Mouse (Mus musculus) neural tube, embryonic 10.5 days (tissue): Measurements from ENCODE around the gene Gpcpd1.

Experiments used
- DNase-seq: peaks from one replicate; pipeline ENCODE4 v3.0.0-alpha.2; 2017; ENCODE audit warnings: low spot score; ENCODE audit errors: extremely low spot score

Gene Gpcpd1

GRCm38 (mm10) chr2:132586006-132586405, 1.5 kb downstream of the Gpcpd1 start:
- DNase-seq, result no peak

DNA sequence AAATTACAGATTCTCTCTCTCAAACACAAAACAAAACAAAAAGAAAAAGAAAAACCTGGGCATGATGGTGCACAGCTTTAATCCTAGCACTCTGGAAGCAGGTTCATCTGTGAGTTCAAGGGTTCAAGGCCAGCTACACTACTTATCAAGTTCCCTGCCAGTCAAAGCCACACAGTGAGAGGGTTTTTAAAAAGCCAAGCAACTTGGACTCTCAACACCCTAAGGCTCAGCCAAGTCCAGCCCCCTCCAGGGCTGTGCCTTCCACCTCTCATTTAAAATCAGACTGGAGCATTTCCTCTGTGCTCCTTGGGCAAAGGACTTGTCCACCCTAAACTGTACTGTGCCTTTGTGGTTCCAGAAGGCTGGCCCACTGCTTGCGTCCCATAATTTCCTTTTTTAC, 3.3 kb downstream of the Gpcpd1 start:
- DNase-seq, result no peak

GRCm38 (mm10) chr2:132583126-132583525, 4.4 kb downstream of the Gpcpd1 start:
- DNase-seq, result no peak

DNA sequence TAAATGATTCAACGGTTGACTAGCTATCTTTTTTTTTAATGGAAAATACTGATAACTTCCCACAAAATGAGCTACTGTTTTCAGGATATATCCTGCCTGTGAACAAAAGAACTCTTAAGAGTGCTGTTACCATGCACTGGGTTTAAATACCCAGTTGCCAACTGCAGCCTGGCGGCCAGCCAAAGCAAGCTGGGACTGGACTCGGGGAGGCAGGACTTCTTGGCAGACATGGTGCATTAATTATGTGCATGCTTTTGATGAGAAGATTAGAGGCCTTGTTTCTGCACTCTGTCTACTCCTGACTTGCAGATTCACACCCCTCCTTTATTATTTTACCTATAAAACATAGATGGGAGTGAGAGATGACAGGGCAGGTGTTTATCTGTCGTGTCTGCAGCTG, 5.3 kb downstream of the Gpcpd1 start:
- DNase-seq, result no peak

DNA sequence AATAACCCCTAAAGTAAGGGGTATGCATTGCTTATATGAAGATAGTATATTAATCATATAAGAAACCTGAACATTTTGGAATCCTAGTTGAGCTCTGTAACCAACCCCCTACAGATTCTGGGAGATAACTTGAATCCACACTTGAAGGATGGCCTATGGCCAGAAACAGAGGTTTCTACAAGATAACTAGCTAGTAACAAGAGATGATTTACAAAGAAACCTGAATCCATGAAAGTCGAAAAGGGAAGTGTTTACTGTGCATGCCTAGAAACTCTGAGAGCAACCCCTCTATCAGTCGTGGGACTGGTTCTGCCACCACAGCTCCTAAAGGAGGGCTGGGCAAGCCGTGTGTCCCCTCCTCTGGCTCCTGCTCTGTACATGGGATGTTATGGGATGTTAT, 7.8 kb downstream of the Gpcpd1 start:
- DNase-seq, result no peak

DNA sequence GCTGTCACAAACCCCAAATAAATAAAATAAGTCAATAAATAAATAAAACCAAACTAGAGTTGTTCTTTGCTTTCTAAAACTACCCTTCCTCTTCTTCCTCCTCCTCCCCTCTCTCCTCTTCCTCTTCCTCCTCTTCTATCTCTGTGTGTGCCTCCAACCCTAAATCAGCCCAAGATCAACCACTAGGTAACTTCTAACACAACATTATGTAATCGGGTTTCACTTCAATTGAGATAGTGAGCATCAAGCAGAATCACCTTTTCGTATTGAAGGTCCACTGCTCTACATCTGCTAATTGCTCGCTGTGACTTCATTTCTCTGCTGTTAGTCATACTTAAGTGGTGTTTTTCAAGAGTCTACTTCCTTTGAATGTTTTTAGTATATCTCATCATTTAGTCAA, 8.8 kb downstream of the Gpcpd1 start:
- no peak for DNase-seq

- peak; percentile 95 for DNase-seq
These were observed 9.5 kb downstream of the Gpcpd1 start for GRCm38 (mm10) chr2:132578059-132578458.

GRCm38 (mm10) chr2:132577431-132577981, 10.0 kb downstream of the Gpcpd1 start:
- DNase-seq, result peak; percentile 79

DNA sequence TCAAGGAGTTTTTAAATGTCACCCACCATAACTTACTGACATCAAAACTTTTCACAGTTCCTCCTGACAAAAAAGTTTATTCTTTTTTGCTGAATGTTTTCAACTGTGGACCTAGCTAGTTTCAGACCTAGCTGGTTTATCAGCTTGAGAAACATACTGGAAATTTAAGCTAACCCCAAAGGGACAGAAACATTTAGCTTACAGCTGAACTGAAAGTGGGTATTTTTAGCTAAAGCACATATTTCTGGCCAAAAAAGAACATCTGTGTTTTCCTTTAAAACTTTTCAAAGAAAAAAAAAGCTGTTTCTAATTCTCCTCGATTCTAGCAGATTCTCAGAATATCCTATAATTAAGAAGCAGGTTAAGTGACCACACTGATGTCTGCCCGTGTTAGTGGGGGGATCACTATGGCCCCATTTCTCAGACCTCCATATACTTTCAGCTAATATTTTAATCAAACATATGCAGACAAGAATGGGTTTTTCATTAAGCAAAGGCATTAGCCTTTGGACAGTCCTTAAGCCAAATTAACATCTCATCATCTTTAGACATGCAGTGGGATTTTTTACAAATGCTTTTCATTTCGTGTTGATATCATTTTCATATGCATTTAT, 10.9 kb downstream of the Gpcpd1 start:
- DNase-seq, result no peak

DNA sequence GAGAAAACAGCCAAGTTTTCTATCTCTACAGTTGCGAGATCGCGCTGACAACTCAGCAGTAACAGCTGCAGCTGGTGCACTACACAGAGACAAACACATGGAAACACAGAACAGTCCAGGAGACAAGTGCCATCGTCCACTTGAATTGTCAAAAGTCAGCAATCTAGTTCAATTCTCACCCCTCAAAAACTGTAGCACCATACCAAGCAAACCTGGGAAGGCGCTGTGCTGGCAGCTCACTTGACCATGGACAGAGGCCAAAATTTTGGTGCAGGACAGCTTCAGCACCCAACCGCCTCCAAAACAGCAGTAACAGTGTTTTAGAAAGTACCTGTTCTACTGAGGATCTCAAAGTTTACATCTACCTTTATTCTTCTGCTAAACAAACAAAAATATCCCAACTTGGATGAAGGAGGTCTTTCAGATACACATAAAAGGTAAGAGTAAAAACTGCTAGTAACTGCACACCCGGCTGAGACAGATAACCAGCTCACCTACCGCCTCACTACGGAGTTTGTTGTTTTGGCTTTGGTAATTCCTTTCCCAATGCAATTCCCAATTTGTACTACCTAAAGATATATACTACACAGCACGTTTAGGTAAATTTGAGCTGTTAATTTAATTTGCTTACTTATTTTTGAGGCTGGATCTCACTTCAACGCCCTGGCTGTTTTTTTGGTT, 11.6 kb downstream of the Gpcpd1 start:
- DNase-seq, result peak; percentile 15

DNA sequence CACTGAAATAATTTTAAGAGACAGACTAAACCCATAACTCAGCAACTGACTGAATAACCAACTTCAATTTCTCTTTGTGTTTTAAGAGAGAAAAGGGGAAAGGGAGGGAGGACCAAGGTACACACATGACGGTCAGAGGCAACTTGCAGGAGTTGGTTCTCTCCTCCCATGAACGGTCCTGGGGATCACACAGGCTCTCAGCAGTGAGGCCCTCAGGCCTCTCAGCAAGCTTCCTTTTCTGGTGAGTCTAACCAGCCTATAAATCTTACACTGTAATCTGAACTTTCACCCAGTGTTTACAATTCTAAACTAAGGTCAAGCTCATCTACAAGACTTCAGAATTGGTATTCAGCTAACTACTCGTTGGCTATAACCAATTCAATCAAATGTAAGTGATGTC, 12.3 kb downstream of the Gpcpd1 start:
- no peak for DNase-seq

- DNase-seq, result no peak
These were observed 14.2 kb downstream of the Gpcpd1 start for GRCm38 (mm10) chr2:132573280-132573679.

DNA sequence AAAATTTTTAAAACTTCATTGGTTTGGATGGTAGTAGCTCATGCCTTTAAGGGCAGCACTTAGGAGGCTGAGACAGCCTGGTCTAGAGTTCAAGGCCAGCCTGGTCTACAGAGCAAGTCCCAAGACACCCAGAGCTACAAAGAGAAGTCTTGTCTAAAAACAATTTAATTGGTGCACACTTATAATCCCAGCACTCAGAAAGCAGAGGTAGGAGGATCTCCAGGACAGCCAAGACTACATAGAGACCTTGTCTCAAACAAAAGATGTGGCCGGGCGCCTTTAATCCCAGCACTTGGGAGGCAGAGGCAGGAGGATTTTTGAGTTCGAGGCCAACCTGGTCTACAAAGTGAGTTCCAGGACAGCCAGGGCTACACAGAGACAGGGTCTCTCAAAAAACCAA, 14.9 kb downstream of the Gpcpd1 start:
- no peak for DNase-seq

- DNase-seq, result no peak
These were observed 16.2 kb downstream of the Gpcpd1 start for GRCm38 (mm10) chr2:132571301-132571700.

DNA sequence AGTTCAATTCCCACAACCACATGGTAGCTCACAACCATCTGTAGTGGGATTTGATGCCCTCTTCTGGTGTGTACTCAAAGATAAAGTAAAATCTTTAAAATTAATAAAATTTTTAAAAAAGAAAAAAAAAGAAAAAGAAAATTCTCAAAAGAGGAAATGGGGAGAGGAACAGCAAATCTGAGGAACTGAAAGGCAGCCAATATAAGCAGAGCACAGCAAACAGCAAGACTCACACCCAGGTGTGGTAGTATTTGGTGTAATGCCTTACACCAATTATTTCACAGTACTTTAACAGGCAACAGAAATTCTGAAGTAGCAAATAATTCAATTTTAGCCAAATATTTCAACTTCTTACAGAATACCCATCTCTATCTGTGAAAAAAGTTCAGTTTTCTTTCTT, 16.7 kb downstream of the Gpcpd1 start:
- DNase-seq, result no peak

DNA sequence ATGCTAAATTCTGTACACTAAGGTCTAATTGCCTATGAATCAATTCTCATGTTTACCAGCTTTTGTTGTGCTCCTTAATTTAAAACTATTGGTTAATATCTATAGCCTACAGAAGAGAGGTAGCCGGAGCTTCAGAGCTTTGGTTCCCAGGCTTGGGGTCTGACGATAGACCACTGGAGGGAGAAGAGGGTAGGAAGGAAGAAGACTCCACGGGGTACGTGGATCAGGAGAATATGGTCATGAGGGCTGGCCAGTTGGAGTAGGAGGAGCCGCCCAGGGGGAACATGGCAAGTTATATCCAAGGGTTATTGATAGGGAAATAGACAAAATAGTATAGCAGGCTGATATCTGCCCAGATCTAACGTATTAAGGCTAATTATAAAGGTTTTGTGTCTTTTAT, 17.8 kb downstream of the Gpcpd1 start:
- no peak for DNase-seq

- DNase-seq, result no peak
These were observed 20.1 kb downstream of the Gpcpd1 start for GRCm38 (mm10) chr2:132567414-132567813.

GRCm38 (mm10) chr2:132561860-132562259, 25.7 kb downstream of the Gpcpd1 start:
- no peak for DNase-seq

DNA sequence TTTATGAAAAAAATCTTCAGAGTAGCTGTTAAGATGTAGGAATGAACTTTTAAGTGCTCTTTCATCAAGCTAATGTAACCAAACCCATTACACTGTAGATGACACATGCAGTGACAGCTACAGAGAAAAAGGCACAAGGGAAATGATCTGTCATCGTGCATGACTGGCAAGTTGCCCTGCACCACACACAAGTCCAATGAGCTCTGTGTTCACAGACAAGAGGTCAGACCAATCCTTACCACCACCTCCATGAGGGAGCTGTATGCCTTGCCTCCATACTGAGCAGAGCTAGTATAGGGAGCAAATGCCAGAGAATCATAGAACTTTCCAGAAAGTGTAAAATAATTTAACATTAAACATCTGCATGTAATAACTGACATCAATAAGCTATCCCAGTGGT, 59.7 kb downstream of the Gpcpd1 start:
- DNase-seq, result no peak

GRCm38 (mm10) chr2:132526894-132527532, 60.5 kb downstream of the Gpcpd1 start:
- no peak for DNase-seq

GRCm38 (mm10) chr2:132526110-132526509, 61.4 kb downstream of the Gpcpd1 start:
- DNase-seq, result no peak
